Mouse (Mus musculus) heart, embryonic 16.5 days (tissue): Measurements from ENCODE around the gene Apobec3. TPM values are rescaled to one million over a fixed set of nuclear protein-coding genes. Genes with fewer than 3 reads are reported as not detected.

Source experiments
- ATAC-seq: fragments of 200-750 bp; cut with Nextera tagmentation; replicated peaks from 2 replicates; pipeline ENCODE4 v1.8.0; 2017; ENCODE audit warnings: moderate number of reproducible peaks; ENCODE audit not compliant: insufficient read depth, low FRiP score; ENCODE audit errors: extremely low read depth
- H3K27ac ChIP-seq: fragments of 300-500 bp; sonication (generic); 2 replicates; pipeline ENCODE4 v1.5.1; 2014; ENCODE audit warnings: mild to moderate bottlenecking, low read length, control low read depth, moderate library complexity
- H3K27me3 ChIP-seq: fragments of 300-500 bp; sonication (generic); 2 replicates; pipeline ENCODE4 v1.6.1; 2014; ENCODE audit warnings: low read length, mixed read lengths; ENCODE audit not compliant: control insufficient read depth, insufficient read depth
- H3K36me3 ChIP-seq: fragments of 300-500 bp; sonication (generic); 2 replicates; pipeline ENCODE4 v1.6.1; 2014; ENCODE audit not compliant: control insufficient read depth, insufficient read depth
- H3K4me1 ChIP-seq: fragments of 300-500 bp; sonication (generic); 2 replicates; pipeline ENCODE4 v1.6.1; 2014; ENCODE audit warnings: low read length, mixed read lengths; ENCODE audit not compliant: control insufficient read depth, insufficient read depth
- H3K4me2 ChIP-seq: fragments of 300-500 bp; sonication (generic); 2 replicates; pipeline ENCODE4 v1.6.1; 2014; ENCODE audit warnings: low read depth, mild to moderate bottlenecking, control low read depth, low read length
- H3K4me3 ChIP-seq: fragments of 300-500 bp; sonication (generic); 2 replicates; pipeline ENCODE4 v1.5.1; 2014; ENCODE audit warnings: mild to moderate bottlenecking, control low read depth, low read length
- H3K9ac ChIP-seq: fragments of 300-500 bp; sonication (generic); 2 replicates; pipeline ENCODE4 v1.6.1; 2014; ENCODE audit warnings: low read length, control low read depth
- H3K9me3 ChIP-seq: fragments of 300-500 bp; sonication (generic); replicated peaks from 2 replicates; pipeline ENCODE4 v1.6.1; 2016; ENCODE audit warnings: low read length; ENCODE audit not compliant: control insufficient read depth
- WGBS: fragments of 180-500 bp; shearing (Covaris S2); extraction: QIAGEN DNeasy Blood & Tissue Kit; methylation state at CpG from one replicate; pipeline ENCODE4 v1.1.7; 2014; 5-methylcytosine and 5-hydroxymethylcytosine counted together
- polyA plus RNA-seq: library from polyadenylated mRNA; unstranded; fragments of >200 nt; fragmentation: Nextera tagmentation; extraction: Ambion mirVana; gene quantifications from 2 replicates; pipeline ENCODE4 v1.2.1, GENCODE M21; 2015

The Apobec3 gene
- polyA plus RNA-seq, 1 experiment from 2014 or later = 40.7 TPM

- no peaks in the 10 kb centered on the region for H3K36me3 ChIP-seq
- no peak overlapping the region for H3K4me3 ChIP-seq
- H3K27ac ChIP-seq = no peak overlapping the region
- WGBS = 41% methylated on average over 2 of the region's 2 CpGs
- H3K27me3 ChIP-seq = no peaks in the 10 kb centered on the region
- peaks cover 7% of the 10 kb centered on the region for H3K4me1 ChIP-seq
- no peak for ATAC-seq
- H3K9ac ChIP-seq = no peak overlapping the region
- peaks cover 5% of the 10 kb centered on the region for H3K9me3 ChIP-seq
- no peak overlapping the region for H3K4me2 ChIP-seq
These were observed 17.5 kb upstream of the Apobec3 start for GRCm38 (mm10) chr15:79873995-79874394.

GRCm38 (mm10) chr15:79875261-79875995 is 16.0 kb upstream of the Apobec3 start:
- H3K27ac ChIP-seq = no peak overlapping the region
- H3K4me2 ChIP-seq = no peak overlapping the region
- H3K4me3 ChIP-seq = no peak overlapping the region
- H3K4me1 ChIP-seq = peaks cover 19% of the 10 kb centered on the region
- no peaks in the 10 kb centered on the region for H3K9me3 ChIP-seq
- H3K36me3 ChIP-seq = no peaks in the 10 kb centered on the region
- ATAC-seq = no peak
- H3K9ac ChIP-seq = no peak overlapping the region
- no peaks in the 10 kb centered on the region for H3K27me3 ChIP-seq
- 84% methylated on average over 18 of the region's 18 CpGs for WGBS

GRCm38 (mm10) chr15:79878725-79879136 is 12.7 kb upstream of the Apobec3 start:
- Histone ChIP-seq H3K27ac (peak overlapping the region; percentile 98), H3K9me3 (no peaks in the 10 kb centered on the region), H3K36me3 (no peaks in the 10 kb centered on the region), H3K4me1 (peaks cover 23% of the 10 kb centered on the region), H3K4me2 (peak overlapping the region; percentile 58), H3K4me3 (peak overlapping the region; percentile 32), H3K27me3 (no peaks in the 10 kb centered on the region), H3K9ac (peak overlapping the region; percentile 69)
- no peak; the same call in 1 of the 2 replicates for ATAC-seq
- 47% methylated on average over 6 of the region's 6 CpGs for WGBS

GRCm38 (mm10) chr15:79879319-79879718 is 12.1 kb upstream of the Apobec3 start:
- ATAC-seq = peak; percentile 88
- Histone ChIP-seq H3K9ac (peak overlapping the region; percentile 69), H3K9me3 (no peaks in the 10 kb centered on the region), H3K4me2 (peak overlapping the region; percentile 58), H3K27ac (peak overlapping the region; percentile 98), H3K4me1 (peaks cover 23% of the 10 kb centered on the region), H3K4me3 (peak overlapping the region; percentile 32), H3K27me3 (no peaks in the 10 kb centered on the region), H3K36me3 (no peaks in the 10 kb centered on the region)
- 2% methylated on average over 13 of the region's 13 CpGs for WGBS

GRCm38 (mm10) chr15:79880477-79880876 is 11.0 kb upstream of the Apobec3 start:
- H3K27me3 ChIP-seq = no peaks in the 10 kb centered on the region
- H3K9me3 ChIP-seq = no peaks in the 10 kb centered on the region
- no peak overlapping the region for H3K27ac ChIP-seq
- ATAC-seq = no peak
- no peak overlapping the region for H3K4me2 ChIP-seq
- no peak overlapping the region for H3K4me3 ChIP-seq
- H3K9ac ChIP-seq = no peak overlapping the region
- no peaks in the 10 kb centered on the region for H3K36me3 ChIP-seq
- WGBS = 68% methylated on average over 3 of the region's 3 CpGs
- peaks cover 23% of the 10 kb centered on the region for H3K4me1 ChIP-seq

- Histone ChIP-seq H3K27ac (no peak overlapping the region), H3K9ac (peak overlapping the region; percentile 53), H3K4me1 (peaks cover 23% of the 10 kb centered on the region), H3K4me2 (peak overlapping the region; percentile 63), H3K4me3 (peak overlapping the region; percentile 50), H3K27me3 (no peaks in the 10 kb centered on the region), H3K9me3 (no peaks in the 10 kb centered on the region), H3K36me3 (no peaks in the 10 kb centered on the region)
- no peak for ATAC-seq
- WGBS = 27% methylated on average over 19 of the region's 19 CpGs
These were observed 8.7 kb upstream of the Apobec3 start for GRCm38 (mm10) chr15:79882623-79883267.

- H3K4me3 ChIP-seq = peak overlapping the region; percentile 50
- no peaks in the 10 kb centered on the region for H3K9me3 ChIP-seq
- peak; percentile 77 for ATAC-seq
- WGBS = 1% methylated on average over 30 of the region's 30 CpGs
- H3K9ac ChIP-seq = peak overlapping the region; percentile 63
- peak overlapping the region; percentile 73 for H3K27ac ChIP-seq
- peak overlapping the region; percentile 63 for H3K4me2 ChIP-seq
- peaks cover 23% of the 10 kb centered on the region for H3K4me1 ChIP-seq
- H3K36me3 ChIP-seq = no peaks in the 10 kb centered on the region
- H3K27me3 ChIP-seq = no peaks in the 10 kb centered on the region
These were observed 8.1 kb upstream of the Apobec3 start for GRCm38 (mm10) chr15:79883352-79883822.

- no peak overlapping the region for H3K27ac ChIP-seq
- no peak for ATAC-seq
These were observed 6.6 kb upstream of the Apobec3 start for GRCm38 (mm10) chr15:79884820-79885219.

GRCm38 (mm10) chr15:79892213-79892541 is 718 bp downstream of the Apobec3 start:
- H3K36me3 ChIP-seq = no peaks in the 10 kb centered on the region
- WGBS = 2% methylated on average over 12 of the region's 12 CpGs
- peak; percentile 86 for ATAC-seq
- peak overlapping the region; percentile 70 for H3K4me3 ChIP-seq
- H3K9ac ChIP-seq = peak overlapping the region; percentile 77
- H3K27ac ChIP-seq = peak overlapping the region; percentile 83
- H3K9me3 ChIP-seq = no peaks in the 10 kb centered on the region
- no peaks in the 10 kb centered on the region for H3K27me3 ChIP-seq
- peaks cover 13% of the 10 kb centered on the region for H3K4me1 ChIP-seq
- H3K4me2 ChIP-seq = peak overlapping the region; percentile 95

More at GRCm38 (mm10) chr15:79884820-79885219, 6.6 kb upstream of the Apobec3 start:
- Histone ChIP-seq H3K9ac (no peak overlapping the region), H3K4me3 (no peak overlapping the region), H3K9me3 (no peaks in the 10 kb centered on the region), H3K4me1 (peaks cover 11% of the 10 kb centered on the region), H3K27me3 (no peaks in the 10 kb centered on the region), H3K4me2 (no peak overlapping the region), H3K36me3 (no peaks in the 10 kb centered on the region)
- WGBS = 74% methylated on average over 5 of the region's 5 CpGs
